Mouse (Mus musculus): ENCODE measurements around the gene Pde6d.
A peak's percentile ranks its signal among the peaks of the same experiment; 100 is the strongest.
"Not testable (repeated sequence)": the region's sequence is repeated elsewhere in the genome, so short reads cannot be mapped to it uniquely, and the experiment has no call there.

The Pde6d gene

DNA sequence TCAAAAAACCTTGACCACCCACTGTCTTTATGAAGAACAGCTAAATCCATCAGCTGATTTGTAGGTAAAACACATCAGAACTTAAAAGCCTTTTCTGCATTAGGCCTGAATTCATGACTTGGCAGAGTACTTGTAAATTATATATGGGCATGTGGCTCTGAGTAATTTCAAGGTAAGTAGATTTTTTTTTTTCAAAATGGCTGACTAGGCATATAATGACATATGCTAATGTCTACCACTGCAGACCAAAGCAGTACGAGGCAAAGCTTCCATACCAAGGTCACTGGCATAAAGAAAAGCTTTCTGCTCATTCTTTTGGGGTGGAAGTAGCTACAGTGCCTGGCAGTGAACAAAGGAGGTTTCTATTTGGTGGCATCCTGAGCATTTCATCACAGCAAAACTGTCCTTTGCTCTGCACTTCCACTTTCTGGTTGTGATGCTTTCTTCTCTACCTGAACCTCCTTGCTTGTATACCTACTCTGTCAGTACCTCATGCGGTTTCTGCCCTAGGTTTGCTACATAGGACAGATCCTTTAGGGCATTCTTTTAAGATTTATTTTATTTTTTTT, 13.1 kb downstream of the Pde6d start:
- DNase-seq (ENCODE audit: low spot score): no peak

DNA sequence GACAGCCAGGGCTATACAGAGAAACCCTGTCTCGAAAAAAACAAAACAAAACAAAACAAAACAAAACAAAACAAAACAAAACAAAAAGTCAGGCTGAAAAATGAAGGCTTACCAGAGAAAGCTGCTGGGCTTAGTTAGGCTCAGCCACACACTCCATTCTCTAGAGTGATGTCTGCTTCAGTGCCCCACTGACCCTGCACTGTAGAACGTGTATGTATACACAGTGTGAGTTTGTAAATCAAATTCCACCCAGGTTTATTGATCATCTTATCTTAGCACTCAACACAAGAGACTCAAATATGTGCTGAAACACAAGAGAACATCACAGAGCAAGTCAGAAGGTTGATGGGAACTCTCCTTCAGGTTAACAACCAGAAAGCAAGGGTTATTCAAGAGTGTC, 14.0 kb downstream of the Pde6d start:
- DNase-seq (ENCODE audit: low spot score): no peak

GRCm38 (mm10) chr1:86562663-86563062, 19.8 kb downstream of the Pde6d start:
- DNase-seq (ENCODE audit: low spot score): no peak

DNA sequence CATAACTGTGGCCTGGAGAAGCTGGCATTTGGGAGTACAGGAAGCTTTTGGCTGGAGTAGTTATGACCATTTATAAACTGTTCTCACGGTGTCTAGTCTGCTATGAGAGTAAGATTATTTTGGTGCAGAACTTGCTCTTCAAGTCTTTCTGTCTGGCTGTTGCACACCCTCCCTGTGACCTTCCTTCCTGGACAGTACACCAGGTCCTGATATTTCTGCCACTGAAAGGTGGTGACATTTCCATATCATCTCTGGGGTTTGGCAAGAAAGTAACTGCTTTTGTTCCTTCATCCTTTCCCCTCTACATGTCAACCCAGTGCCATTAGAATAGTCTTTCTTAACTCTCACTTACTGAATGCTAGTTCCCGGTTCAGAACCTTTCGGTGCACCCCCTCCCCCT, 23.2 kb downstream of the Pde6d start:
- no peak for DNase-seq (ENCODE audit: low spot score)

GRCm38 (mm10) chr1:86557872-86558271, 24.6 kb downstream of the Pde6d start:
- DNase-seq (ENCODE audit: low spot score): no peak

DNA sequence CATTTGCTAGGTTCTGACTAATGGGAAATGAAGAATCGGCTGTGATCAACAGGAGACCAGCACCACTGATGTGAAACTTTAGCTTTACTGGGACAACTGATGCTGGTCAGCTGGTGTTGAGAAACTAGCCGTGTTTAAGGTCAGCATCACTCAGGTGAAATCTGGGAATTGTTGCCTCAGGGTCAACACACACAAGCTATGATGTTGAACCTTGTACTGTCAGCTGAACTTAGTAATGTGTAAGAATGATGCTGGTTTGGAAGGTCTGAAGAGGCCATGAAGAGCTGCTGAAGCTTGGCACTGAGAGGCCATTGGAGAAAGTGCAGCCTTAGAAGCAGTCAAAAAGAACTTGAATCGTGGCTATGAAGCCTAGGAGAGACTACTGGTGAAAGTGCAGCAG, 26.8 kb downstream of the Pde6d start:
- no peak for DNase-seq (ENCODE audit: low spot score)

DNA sequence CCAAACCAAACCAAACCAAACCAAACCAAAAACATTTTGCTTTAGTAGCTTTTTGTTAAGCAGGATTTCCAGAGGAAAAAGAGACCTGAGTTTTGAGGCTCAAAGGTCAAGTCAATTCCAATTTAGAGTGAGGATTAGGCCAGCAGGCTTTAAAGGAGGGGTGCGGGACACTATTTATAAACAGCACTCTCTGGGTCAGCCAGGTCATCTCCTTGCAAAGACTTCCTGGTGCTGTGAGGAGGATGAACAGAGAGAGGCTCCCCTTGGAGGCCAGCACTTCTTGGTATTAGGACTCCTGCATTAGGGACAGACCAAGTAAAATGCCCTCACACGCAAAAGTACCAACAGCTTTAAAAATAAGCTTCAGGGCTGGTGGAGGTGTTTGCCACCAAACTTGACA, 30.6 kb downstream of the Pde6d start:
- no peak for DNase-seq (ENCODE audit: low spot score)

- DNase-seq (ENCODE audit: low spot score): no peak
Measured at GRCm38 (mm10) chr1:86551299-86551698, 31.1 kb downstream of the Pde6d start.

DNA sequence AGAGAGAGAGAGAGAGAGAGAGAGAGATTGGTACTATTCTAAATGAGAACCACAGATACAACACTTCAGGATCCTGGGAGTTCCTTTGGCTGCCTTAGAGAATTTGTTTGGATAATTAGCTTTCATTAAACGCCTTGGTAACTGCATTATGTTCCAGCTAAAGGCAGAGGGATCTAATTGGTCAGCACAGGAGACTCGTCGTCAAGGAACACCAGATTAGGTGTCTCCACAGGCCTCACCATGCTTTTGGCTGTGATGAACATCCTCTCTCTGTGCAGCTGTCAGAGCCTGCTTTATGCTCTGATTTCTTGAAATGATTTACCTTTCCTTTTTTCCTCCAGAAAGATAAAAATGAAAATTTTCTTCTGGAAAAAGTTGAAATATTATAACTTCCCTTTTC, 35.6 kb downstream of the Pde6d start:
- no peak for DNase-seq (ENCODE audit: low spot score)

DNA sequence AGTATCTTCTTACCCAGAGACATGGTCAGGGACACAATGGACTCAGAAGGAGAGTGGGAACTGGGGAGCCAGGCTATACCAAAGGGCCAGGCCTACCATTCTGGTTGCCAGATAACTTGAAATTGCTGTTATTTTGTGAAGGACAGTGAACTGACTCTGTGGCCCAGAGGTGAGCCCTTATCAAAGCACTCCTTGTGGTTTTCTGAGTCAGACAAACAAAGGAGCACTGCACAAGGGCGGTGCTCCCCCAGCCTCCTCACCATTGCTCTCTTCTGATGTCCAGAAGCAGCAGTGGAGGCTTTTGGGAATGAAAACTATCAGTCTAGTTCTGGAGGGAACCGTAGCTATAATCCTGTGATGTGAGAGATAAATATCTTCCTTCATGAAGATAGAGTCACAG, 39.8 kb downstream of the Pde6d start:
- no peak for DNase-seq (ENCODE audit: low spot score)

DNA sequence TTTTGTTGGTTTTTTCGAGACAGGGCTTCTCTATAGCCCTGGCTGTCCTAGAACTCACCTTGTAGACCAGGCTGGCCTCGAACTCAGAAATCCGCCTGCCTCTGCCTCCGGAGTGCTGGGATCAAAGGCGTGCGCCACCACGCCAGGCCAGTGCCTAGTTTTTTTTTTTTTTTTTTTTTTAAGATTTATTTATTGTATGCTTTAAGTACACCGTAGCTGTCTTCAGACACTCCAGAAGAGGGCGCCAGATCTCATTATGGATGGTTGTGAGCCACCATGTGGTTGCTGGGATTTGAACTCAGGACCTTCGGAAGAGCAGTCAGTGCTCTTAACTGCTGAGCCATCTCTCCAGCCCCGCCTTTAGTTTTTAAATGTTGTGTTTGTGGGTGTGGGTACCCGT, 42.8 kb downstream of the Pde6d start:
- not testable (repeated sequence) for DNase-seq (ENCODE audit: low spot score)

- no peak for DNase-seq (ENCODE audit: low spot score)
Measured at GRCm38 (mm10) chr1:86538383-86538782, 44.0 kb downstream of the Pde6d start.

DNA sequence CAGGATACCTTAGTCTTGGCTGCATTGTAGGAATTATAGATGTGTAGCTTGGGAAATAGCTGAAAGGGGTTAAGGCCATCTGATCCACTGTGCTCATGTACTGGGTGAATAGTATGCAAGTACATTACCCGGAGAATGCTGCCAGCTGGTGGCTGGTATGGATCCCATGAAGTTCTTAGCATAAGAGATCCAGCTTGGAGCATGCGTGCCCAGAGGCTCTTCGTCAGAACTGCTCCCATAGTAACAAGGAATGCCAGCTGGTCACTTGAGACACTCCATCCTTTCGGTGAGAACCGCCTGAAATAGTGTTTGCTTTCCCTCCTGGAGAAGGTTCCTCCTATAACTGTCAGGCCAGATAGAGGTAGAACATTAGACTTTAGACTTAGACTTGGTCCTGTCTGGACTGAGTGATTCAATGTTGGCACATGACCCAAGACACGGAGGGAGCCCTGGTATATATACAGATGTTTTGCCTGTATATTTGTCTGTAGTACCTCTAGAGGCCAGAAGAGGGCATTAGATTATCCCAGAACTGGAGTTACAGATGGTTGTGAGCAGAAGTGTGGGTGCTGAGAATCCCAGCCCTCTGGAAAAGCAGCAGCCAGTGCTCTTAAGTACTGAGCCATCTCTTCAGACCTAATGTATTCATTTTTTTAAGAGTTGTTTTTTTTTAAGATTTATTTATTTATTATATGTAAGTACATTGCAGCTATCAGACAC, 48.9 kb downstream of the Pde6d start:
- peak; percentile 43 for DNase-seq (ENCODE audit: low spot score)

DNA sequence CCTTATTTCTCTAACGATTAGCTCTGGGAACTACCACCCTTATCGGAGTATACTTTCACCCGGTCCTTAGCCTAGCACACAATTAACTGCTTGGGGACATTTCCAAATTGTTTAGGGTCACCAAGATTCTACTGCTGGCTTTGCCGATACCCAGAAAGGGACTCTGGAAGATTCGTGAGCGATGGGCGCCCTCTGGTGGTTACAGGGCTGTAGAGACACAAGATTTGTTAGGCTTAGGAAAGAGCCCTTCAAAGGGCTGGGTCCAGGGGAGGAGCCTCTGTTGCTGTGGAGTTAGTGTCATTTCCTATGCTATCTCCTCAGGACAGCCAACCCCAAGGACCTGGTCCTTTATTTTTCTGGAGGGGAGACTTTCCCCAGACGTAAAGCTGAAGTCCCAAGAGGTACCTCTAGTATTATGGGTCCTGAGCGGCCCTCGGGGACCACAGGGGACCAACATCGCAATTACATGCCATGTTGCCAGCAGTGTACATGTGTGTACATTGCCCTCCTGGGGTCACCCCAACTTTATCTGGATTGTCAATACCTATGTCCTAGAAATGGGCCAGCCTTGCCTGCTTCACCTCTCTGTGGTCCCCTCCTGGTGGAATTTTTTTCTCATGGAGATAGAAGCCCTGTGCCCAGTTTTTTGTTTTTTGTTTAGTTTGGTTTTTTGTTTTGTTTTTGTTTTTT, 49.9 kb downstream of the Pde6d start:
- DNase-seq (ENCODE audit: low spot score): peak; percentile 98

- peak; percentile 45 for DNase-seq (ENCODE audit: low spot score)
Measured at GRCm38 (mm10) chr1:86531547-86532321, 50.7 kb downstream of the Pde6d start.

DNA sequence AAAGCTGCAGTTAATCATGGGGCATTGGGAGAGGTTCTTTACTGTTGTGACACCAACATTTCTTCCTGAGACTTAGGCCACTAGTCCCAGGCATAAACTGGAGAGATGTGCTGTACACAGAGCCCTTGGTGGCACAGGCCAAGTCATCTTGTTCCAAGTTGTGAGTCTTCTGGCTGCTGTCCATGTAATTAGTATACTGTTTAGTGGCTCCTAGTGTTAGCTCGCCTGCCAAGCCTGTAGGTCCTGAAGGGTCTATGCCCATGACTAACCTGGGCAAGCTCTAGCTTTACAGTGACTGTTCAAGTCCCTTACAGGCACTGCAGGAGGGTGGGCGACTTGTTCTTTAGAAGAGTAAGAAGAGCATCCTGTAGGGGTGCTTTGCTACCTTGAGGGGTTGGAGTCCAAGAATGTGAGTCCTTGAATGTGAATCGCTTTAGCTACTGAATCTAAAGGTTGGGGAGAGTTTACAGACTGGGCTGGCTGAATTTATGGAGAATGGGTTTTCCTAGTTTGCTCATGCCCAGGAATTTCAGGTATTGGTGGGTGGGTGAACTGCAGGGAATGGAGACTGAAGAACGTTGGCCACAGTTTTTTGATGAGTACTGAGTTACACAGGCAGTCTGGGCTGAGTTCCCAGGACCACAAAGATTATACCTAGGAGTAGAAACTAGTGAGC, 51.4 kb downstream of the Pde6d start:
- peak; percentile 51 for DNase-seq (ENCODE audit: low spot score)

- DNase-seq (ENCODE audit: low spot score): no peak
Measured at GRCm38 (mm10) chr1:86529590-86529989, 52.8 kb downstream of the Pde6d start.

- no peak for DNase-seq (ENCODE audit: low spot score)
Measured at GRCm38 (mm10) chr1:86528571-86529180, 53.8 kb downstream of the Pde6d start.

GRCm38 (mm10) chr1:86527599-86528486, 54.6 kb downstream of the Pde6d start:
- DNase-seq (ENCODE audit: low spot score): peak; percentile 92

- DNase-seq (ENCODE audit: low spot score): peak; percentile 44
Measured at GRCm38 (mm10) chr1:86526789-86527598, 55.4 kb downstream of the Pde6d start.
